Mouse (Mus musculus): ENCODE measurements at regions not wholly inside any gene's neighbourhood (a gene's known extent, or its start where the extent isn't known, plus 50 kb on each side); places are given as distances from the start of the nearest gene placed in this dataset.

DNA sequence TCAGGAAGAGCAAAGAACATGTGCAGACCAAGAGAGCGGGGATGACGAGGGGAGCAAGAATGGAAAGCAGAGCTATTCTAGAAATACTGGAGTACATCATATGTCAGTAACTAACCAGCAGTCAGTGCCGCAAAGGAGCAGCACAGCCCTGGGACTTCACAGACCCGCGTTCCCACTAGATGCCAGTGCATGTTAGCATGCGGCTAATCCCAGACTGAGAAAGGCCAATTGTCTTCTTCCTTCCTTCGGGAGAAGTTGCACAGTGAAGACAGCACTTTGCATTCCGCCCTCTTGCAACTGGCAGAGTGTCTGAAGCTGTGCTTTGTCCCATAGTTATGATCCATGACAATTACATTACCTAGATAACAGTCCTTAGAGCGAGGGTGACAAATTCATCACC, 246.1 kb upstream of the Bmper start:
- no peak for DNase-seq
- TF ChIP-seq POLR2A (IDR thresholded peaks at IDR 0.05; ENCODE audit: control insufficient read depth, extremely low read depth, insufficient read depth, low read length, poor library complexity) = no peak
- no peak for TF ChIP-seq CTCF (IDR thresholded peaks at IDR 0.05; ENCODE audit: borderline replicate concordance, control insufficient read depth, extremely low read depth, insufficient read depth, low read length, poor library complexity)
- WGBS = 87% methylated on average over 9 of the region's 9 CpGs
- no peak overlapping the region for H3K27ac ChIP-seq (ENCODE audit: control insufficient read depth, insufficient read depth, low read length)
- H3K27me3 ChIP-seq (ENCODE audit: control insufficient read depth, insufficient read depth, low read length) = no peaks in the 10 kb centered on the region
- H3K4me1 ChIP-seq (replicated peaks; ENCODE audit: control insufficient read depth, insufficient read depth, low read length) = no peaks in the 10 kb centered on the region
- no peak overlapping the region for H3K4me3 ChIP-seq (ENCODE audit: control insufficient read depth, insufficient read depth, low read length)
- no peaks in the 10 kb centered on the region for H3K36me3 ChIP-seq (ENCODE audit: control insufficient read depth, insufficient read depth, low read length)

DNA sequence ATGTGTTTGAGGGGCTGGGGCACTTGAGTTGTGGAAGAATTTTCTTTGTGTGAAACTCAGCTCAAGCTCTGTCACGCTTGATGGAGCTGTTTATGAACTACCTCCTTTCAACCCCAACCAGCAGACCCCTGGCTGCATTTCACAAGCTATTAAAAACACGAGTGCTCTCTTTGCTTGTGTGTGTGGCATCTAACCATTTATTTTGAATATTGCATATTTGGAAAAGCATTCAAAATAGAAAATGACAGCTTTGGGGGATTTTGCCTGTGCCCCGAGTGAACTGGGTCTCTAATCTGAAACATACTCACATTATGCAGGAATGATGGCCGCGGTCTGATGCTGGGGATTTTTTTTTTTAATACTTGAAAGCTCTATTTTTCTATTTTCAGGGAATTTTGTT, 243.2 kb upstream of the Bmper start:
- Histone ChIP-seq H3K36me3 (ENCODE audit: control insufficient read depth, insufficient read depth, low read length) (no peaks in the 10 kb centered on the region), H3K27me3 (ENCODE audit: control insufficient read depth, insufficient read depth, low read length) (no peaks in the 10 kb centered on the region), H3K4me3 (ENCODE audit: control insufficient read depth, insufficient read depth, low read length) (no peak overlapping the region), H3K4me1 (replicated peaks; ENCODE audit: control insufficient read depth, insufficient read depth, low read length) (no peaks in the 10 kb centered on the region), H3K27ac (ENCODE audit: control insufficient read depth, insufficient read depth, low read length) (no peak overlapping the region)
- 91% methylated on average over 5 of the region's 5 CpGs for WGBS
- TF ChIP-seq CTCF (IDR thresholded peaks at IDR 0.05; ENCODE audit: borderline replicate concordance, control insufficient read depth, extremely low read depth, insufficient read depth, low read length, poor library complexity) = no peak
- no peak for TF ChIP-seq POLR2A (IDR thresholded peaks at IDR 0.05; ENCODE audit: control insufficient read depth, extremely low read depth, insufficient read depth, low read length, poor library complexity)
- DNase-seq = no peak

DNA sequence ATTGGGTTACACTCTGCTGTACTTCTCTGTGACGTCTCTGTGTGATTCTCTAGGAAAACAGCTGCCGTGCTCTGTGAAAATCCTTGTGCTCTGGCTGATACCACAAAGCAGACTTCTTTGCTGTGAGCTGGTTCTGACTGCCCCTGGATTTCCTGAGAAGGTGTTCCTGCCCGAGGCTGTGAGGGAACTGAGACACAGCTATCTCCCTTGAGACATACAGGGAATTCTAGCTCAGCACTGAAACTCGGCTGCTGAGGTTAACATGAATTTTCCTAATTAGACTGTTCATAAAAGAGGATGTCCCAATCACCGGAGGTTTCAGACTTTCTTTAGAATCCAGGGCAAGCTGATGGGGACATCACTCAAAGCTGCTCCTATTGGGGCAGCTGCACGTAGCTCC, 233.4 kb upstream of the Bmper start:
- Histone ChIP-seq H3K27ac (ENCODE audit: control insufficient read depth, insufficient read depth, low read length) (no peak overlapping the region), H3K4me1 (replicated peaks; ENCODE audit: control insufficient read depth, insufficient read depth, low read length) (no peaks in the 10 kb centered on the region), H3K36me3 (ENCODE audit: control insufficient read depth, insufficient read depth, low read length) (no peaks in the 10 kb centered on the region), H3K27me3 (ENCODE audit: control insufficient read depth, insufficient read depth, low read length) (no peaks in the 10 kb centered on the region), H3K4me3 (ENCODE audit: control insufficient read depth, insufficient read depth, low read length) (no peak overlapping the region)
- TF ChIP-seq POLR2A (IDR thresholded peaks at IDR 0.05; ENCODE audit: control insufficient read depth, extremely low read depth, insufficient read depth, low read length, poor library complexity) (no peak), CTCF (IDR thresholded peaks at IDR 0.05; ENCODE audit: borderline replicate concordance, control insufficient read depth, extremely low read depth, insufficient read depth, low read length, poor library complexity) (no peak)
- WGBS = 83% methylated on average over 6 of the region's 6 CpGs
- DNase-seq = no peak

DNA sequence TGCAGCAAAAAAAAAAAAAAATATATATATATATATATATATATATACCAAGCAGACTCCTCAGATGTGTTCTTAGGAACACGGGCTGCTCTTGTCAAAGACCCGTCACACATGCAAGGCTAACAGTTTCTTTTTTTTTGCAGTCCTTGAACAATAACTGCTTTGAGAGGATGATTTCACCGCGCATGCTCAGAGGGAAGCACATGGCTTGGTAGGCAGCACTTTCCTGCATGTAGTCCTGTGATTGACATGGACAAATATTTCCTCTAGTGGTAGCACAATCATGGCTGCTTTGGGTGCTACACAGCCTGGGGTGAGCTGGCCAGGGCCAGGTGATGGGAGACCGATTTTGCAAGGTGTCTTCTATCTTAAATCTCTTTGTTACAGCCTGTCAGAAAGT, 229.3 kb upstream of the Bmper start:
- WGBS = 96% methylated on average over 5 of the region's 5 CpGs
- DNase-seq = no peak
- no peak for TF ChIP-seq POLR2A (IDR thresholded peaks at IDR 0.05; ENCODE audit: control insufficient read depth, extremely low read depth, insufficient read depth, low read length, poor library complexity)
- TF ChIP-seq CTCF (IDR thresholded peaks at IDR 0.05; ENCODE audit: borderline replicate concordance, control insufficient read depth, extremely low read depth, insufficient read depth, low read length, poor library complexity) = no peak
- Histone ChIP-seq H3K4me3 (ENCODE audit: control insufficient read depth, insufficient read depth, low read length) (no peak overlapping the region), H3K4me1 (replicated peaks; ENCODE audit: control insufficient read depth, insufficient read depth, low read length) (no peaks in the 10 kb centered on the region), H3K27ac (ENCODE audit: control insufficient read depth, insufficient read depth, low read length) (no peak overlapping the region), H3K27me3 (ENCODE audit: control insufficient read depth, insufficient read depth, low read length) (no peaks in the 10 kb centered on the region), H3K36me3 (ENCODE audit: control insufficient read depth, insufficient read depth, low read length) (no peaks in the 10 kb centered on the region)

DNA sequence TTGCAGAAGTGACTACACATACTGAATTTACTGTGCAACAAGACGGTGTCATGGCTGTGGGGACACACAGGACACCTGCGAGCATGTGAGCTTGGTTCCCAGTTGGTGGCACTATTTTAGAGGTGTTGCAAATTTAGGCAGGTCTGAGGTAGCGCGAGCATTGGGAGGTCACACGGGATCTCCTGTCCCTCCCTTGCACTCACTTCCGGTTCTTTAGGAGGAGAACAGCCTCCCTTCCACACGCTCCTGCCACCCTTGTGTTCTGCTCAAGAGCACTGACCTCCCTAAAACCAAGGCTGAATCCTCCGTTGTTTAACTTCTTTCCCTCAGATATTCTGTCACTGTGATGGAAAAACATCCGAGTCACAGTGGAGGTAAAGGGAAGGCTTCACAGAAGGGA, 227.3 kb upstream of the Bmper start:
- 88% methylated on average over 9 of the region's 9 CpGs for WGBS
- no peak overlapping the region for H3K27ac ChIP-seq (ENCODE audit: control insufficient read depth, insufficient read depth, low read length)
- no peak for DNase-seq
- H3K4me3 ChIP-seq (ENCODE audit: control insufficient read depth, insufficient read depth, low read length) = no peak overlapping the region
- no peaks in the 10 kb centered on the region for H3K4me1 ChIP-seq (replicated peaks; ENCODE audit: control insufficient read depth, insufficient read depth, low read length)
- no peaks in the 10 kb centered on the region for H3K36me3 ChIP-seq (ENCODE audit: control insufficient read depth, insufficient read depth, low read length)
- H3K27me3 ChIP-seq (ENCODE audit: control insufficient read depth, insufficient read depth, low read length) = no peaks in the 10 kb centered on the region
- TF ChIP-seq CTCF (IDR thresholded peaks at IDR 0.05; ENCODE audit: borderline replicate concordance, control insufficient read depth, extremely low read depth, insufficient read depth, low read length, poor library complexity) (no peak), POLR2A (IDR thresholded peaks at IDR 0.05; ENCODE audit: control insufficient read depth, extremely low read depth, insufficient read depth, low read length, poor library complexity) (no peak)

DNA sequence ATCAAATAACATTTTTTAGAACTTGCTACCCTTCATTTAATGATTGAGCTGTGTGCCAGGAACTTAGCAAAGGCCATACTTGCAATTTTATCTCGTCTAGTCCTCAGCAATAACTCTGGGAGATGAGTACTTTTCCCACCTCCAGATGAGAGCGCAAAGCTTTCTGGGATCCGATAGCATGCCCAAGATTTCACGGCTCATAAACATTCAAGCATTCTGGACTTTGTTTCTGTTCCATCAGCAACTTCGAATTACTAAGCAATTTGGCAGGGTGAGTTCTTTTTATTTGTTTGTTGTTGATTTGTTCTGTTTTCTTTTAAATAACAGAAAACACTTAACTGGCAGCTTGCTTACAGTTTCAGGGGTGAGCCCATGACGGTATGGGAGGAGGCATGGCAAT, 224.6 kb upstream of the Bmper start:
- Histone ChIP-seq H3K36me3 (ENCODE audit: control insufficient read depth, insufficient read depth, low read length) (no peaks in the 10 kb centered on the region), H3K4me1 (replicated peaks; ENCODE audit: control insufficient read depth, insufficient read depth, low read length) (no peaks in the 10 kb centered on the region), H3K4me3 (ENCODE audit: control insufficient read depth, insufficient read depth, low read length) (no peak overlapping the region), H3K27ac (ENCODE audit: control insufficient read depth, insufficient read depth, low read length) (no peak overlapping the region), H3K27me3 (ENCODE audit: control insufficient read depth, insufficient read depth, low read length) (no peaks in the 10 kb centered on the region)
- DNase-seq = no peak
- 89% methylated on average over 6 of the region's 6 CpGs for WGBS
- TF ChIP-seq CTCF (IDR thresholded peaks at IDR 0.05; ENCODE audit: borderline replicate concordance, control insufficient read depth, extremely low read depth, insufficient read depth, low read length, poor library complexity) = no peak
- no peak for TF ChIP-seq POLR2A (IDR thresholded peaks at IDR 0.05; ENCODE audit: control insufficient read depth, extremely low read depth, insufficient read depth, low read length, poor library complexity)

DNA sequence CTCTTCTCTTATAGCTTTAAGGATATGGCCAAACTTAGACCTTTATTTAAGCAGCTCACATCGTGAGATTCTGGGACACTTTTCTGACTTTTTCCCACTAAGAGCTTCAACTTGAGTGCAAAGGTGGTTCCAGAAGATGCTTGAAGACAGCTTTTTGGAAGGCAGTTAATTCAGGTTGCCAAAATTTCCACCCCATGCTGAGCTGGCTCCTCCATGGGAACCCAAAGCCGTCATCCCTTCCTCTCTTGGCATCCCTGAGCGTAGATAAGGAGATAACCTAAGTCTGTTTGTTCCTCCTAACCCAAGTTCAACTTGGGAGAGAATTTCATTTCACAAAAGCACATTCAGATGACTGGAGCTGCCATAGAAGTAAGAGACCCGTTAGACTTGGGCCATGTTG, 223.7 kb upstream of the Bmper start:
- Histone ChIP-seq H3K4me3 (ENCODE audit: control insufficient read depth, insufficient read depth, low read length) (no peak overlapping the region), H3K27ac (ENCODE audit: control insufficient read depth, insufficient read depth, low read length) (no peak overlapping the region), H3K4me1 (replicated peaks; ENCODE audit: control insufficient read depth, insufficient read depth, low read length) (no peaks in the 10 kb centered on the region), H3K27me3 (ENCODE audit: control insufficient read depth, insufficient read depth, low read length) (no peaks in the 10 kb centered on the region), H3K36me3 (ENCODE audit: control insufficient read depth, insufficient read depth, low read length) (no peaks in the 10 kb centered on the region)
- no peak for TF ChIP-seq CTCF (IDR thresholded peaks at IDR 0.05; ENCODE audit: borderline replicate concordance, control insufficient read depth, extremely low read depth, insufficient read depth, low read length, poor library complexity)
- no peak for TF ChIP-seq POLR2A (IDR thresholded peaks at IDR 0.05; ENCODE audit: control insufficient read depth, extremely low read depth, insufficient read depth, low read length, poor library complexity)
- no peak for DNase-seq
- WGBS = 92% methylated on average over 4 of the region's 4 CpGs
